Mouse (Mus musculus) urinary bladder, postnatal 25 days (tissue): ENCODE data around the gene Wbp1.
A peak's percentile ranks its signal among the peaks of the same experiment; 100 is the strongest.

ENCODE experiments used
- DNase-seq: peaks from one replicate; pipeline ENCODE4 v3.0.0; 2022; ENCODE audit warnings: low spot score

The Wbp1 gene

DNA sequence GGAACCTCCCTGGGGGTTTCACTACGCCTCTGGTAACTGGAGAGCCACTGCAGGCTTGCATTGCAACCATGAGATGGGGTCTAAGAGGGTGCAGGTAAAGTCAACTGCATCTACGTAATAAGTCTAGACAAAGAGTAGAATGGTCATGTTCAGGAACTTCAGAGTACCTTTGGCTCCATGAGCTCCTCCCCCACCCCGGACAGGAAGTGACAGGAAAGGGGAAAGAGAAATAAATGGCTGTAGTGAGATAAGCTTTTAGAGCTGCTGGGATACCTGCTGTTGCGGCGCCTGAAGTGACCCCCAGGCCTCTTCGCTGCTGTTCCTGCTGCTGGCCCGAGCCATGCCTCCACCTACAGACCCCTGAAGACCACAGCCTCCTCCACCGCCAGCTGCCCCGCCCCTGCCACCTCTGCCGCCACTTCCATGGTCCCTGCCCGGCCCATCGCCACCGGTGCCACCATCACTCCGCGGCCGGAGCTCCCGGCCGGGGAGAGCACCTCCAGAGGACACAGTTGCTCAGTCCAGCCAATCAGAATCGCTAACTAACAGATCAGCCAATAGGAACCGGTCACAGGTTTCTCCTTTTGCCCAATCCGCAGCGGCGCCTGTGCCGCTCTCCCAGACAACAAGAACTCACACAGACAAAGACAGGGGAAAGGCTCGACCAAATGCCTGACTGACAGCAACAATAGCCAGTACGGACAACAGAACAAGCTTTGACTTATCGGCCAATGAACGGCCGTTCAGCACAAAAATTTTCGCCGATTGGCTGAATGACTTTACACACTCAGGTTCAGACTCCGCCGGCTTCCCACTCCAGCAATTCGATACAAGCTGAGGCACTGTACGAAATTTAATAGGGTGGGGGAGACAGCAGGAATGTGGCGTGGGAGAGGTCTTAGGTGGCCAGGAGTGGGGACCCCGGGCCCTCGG, at the start of gene Wbp1:
TSS of gene Wbp1 (minus strand) at position 630 of the 933 bp plus-strand sequence.
- peak; percentile 80 for DNase-seq

DNA sequence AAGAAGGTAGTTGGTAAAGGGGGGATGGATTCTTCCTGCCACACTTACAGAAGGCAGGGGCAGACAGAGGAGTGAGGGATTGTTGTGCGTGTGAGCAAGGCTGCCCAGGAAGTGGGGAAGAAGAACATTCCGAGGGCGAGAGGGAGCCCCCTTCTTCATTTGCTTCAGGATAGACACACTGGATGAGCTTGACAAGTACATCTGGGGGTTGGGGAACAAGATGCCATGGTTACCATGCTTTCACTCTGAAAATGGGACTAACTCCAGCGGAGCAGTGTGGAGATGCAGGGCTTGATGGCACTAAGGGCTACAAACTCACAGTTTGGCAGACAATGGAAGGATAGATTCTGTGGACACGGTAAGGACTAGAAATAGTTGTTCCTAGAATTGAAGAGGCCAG, 49.7 kb upstream of the Wbp1 start:
- DNase-seq, result no peak

DNA sequence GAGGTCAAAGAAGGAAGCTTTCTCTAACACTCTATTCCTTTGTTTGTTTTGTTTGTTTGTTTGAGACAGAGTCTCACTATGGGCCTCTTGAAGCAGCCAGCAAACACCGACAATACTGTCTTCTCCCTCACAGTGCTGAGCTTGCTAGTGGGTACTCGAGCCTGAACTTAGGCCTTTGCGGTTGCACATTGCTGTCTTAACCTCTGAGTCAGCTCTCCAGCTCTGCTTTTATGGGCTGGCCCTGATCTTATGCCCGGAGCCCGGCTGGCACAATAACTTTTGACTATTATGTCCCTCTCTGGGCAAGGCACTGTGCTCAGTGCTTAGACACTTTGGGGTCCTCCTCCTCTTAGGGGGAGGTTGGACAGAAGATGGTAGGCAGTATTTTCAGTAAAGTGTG, 48.5 kb upstream of the Wbp1 start:
- no peak for DNase-seq

DNA sequence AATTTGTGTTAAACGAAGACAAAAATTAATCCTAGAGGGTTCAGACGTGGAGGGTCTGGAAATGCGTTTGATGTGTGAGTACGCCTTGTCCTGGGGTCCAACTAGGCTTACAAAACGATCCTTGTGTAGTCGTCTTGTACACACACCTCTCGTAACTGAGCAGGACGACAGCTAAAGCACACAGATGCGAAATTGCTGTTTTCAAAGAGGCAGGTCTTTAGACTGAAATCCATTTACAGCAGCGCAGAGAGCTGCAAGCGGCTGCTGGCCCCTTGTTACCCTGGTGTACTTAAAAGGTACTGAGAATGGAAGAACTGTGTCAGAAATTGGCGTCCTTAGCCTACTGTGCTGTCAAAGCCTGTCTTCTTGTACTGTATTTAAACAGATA, 44.9 kb upstream of the Wbp1 start:
- DNase-seq, result no peak

DNA sequence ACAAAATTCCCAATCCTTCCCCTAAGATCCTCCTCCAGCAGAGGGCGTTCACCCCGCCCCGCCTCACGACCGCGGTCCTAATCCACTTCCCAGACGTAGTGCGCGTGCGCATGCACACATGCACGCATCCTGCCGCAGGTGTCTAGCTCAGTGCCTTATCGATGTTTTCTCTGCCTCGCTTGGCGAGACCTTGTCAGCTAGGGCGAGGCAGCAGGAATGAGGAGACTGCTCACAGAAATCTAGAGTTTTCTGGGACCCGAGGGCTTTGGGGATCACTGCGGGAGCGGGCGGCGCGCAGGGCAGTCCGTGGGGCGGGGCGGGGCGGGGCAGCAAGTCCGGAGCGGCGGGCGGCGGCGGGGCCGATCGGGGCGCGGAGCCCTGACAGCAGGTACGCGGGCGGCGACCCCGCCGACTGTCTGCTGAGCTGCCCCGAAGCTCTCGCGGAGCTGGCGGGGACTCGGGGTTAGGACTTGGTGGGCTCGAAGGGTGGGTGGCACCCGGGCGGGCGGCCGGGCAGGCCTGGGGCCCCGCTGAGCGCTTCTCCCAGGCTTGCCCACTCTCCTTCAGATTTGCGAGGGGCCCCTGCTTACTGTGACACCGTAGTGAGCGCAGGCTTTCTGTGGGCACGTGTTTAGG, 44.4 kb upstream of the Wbp1 start, which contains the start of gene Dctn1:
TSS of gene Dctn1 (plus strand) at position 314 of the 636 bp plus-strand sequence.
- DNase-seq, result peak; percentile 97

DNA sequence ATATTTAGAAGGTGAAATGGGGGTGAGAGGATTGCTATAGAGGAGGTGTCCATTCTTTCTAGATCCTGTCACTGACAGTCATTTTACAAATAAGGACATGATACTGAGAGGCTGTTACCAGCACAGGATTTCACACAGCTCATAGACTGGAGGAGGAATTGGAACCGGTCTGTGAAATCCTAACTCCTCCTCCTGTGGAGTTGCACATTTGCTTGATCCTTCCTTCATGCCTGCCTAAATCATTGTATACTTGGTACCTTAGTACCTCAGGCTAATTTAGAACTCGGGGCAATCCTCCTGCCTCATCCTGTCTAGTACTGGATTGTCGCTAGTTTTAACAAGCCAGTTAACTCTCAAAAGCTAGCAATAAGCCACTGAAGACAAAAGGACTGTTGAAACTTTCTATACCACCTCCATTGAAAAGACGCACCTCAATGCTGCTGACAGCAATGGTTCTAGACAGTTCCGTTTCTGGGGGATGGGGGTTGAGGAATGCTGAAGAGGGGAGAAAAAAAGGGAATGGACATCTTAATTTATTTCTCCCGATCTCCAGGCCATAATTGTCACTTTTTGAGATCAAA, 43.8 kb upstream of the Wbp1 start:
- DNase-seq, result no peak

DNA sequence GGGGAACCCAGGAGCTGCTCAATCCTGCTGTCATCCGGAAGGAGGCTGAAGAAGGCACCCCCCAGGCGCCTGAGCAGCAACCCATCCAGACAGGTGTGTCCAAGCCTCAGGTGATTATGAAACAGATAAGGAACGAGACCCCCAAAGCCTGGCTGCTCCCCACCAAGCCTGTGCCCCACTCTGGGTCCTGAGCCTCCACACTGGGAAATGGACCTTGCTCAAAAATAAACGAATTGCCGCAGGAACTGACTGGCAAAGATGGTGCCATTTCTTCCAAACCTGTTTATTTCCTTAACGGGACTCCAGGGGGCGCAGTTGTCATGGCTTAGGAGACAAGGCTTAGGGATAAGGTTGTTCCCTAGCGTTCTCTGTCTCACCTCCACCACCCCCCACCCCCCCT, 41.3 kb upstream of the Wbp1 start:
- DNase-seq, result peak; percentile 63

DNA sequence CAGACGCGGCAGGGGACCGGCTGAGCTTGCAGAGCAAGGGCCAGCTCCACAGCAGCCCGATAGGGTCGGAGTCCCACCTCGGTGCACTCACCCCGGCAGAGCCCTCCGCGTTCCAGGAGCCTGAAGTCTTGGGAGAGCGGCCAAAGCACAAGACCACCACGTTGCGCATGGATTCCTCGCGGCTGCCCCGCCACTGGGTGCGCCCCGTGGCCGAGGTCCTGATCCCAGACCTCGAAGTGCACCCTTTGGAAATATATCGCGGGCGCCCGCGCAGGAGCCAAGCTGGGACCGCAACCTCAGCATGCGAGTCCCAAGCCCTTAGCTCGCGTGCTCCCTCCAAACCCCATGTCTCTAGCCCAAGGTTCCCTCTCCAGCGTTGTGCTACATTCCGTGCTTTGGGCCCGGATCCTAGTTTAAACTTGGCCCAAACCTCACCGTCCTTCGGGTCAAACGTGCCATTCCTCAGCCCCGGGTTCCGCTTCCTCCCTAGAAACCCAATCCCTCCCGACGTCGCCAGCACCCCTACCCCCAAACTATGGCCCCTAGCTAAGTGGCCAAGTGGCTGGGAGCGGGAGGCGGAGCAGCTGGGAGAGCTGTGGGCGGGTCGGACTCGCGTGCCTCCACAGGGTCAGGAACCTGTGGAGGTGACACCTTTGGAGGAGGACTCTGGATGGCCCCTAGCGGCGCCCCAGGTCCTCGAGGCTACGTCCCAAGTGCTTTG, 40.7 kb upstream of the Wbp1 start:
- peak; percentile 35 for DNase-seq

DNA sequence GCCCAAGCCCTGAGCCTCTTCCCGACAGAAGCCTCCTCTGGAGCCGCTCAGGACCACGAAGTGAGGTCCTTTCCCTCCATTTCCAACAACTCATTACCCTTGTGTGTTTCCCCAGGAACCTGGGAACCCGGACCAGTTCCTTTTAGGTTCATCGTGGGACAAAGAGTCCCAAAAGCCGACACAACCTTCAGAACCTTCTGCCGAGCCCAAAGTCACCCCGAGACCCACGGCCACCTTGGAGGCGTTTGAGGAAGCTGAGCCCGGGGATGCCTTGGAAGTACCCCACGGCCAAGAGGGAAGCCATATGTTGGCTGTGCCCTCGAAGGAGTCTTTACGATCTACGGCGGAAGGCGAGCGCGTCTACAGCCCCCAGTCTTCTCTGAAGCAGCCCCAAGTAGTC, 40.1 kb upstream of the Wbp1 start:
- no peak for DNase-seq

DNA sequence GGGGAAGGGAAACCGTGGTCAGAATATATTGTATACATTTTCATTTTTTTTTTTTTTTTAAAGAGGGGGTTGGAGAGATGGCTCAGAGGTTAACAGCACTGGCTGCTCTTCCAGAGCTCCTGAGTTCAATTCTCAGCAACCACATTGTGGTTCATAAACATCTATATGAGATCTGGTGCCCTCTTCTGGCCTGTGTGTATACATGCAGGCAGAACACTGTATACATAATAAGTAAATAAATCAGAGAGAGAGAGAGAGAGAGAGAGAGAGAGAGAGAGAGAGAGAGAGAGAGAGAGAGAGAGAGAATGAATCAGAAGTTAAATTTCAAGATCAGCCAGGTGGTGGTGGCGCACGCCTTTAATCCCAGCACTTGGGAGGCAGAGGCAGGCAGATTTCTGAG, 38.1 kb upstream of the Wbp1 start:
- DNase-seq, result peak; percentile 25

DNA sequence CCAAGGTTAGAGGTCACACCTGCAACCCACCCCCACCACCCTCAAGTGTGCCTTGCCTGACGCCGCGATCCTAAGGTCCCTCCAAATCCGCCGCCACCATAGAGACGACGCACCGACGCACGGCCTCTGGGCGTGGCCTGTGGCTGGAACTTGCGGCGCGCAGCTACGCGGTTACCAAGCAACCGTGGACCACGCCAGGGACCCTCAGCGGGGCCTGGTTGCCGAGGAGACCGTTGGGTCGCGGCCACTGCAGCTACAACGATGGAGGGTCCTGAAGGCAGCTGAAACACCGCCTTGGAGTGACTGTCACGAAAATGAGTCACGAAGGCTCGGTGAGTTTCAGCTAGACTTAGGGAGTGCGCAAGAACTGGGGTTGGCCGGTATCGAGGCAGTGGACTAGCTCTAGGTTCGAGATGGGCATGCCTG, 34.9 kb upstream of the Wbp1 start, which contains the start of the genes Wdr54 and 1700003E16Rik:
TSS of gene Wdr54 (minus strand) at position 139 of the 426 bp plus-strand sequence.
TSS of gene 1700003E16Rik (plus strand) at position 146 of the 426 bp plus-strand sequence.
- peak; percentile 42 for DNase-seq

DNA sequence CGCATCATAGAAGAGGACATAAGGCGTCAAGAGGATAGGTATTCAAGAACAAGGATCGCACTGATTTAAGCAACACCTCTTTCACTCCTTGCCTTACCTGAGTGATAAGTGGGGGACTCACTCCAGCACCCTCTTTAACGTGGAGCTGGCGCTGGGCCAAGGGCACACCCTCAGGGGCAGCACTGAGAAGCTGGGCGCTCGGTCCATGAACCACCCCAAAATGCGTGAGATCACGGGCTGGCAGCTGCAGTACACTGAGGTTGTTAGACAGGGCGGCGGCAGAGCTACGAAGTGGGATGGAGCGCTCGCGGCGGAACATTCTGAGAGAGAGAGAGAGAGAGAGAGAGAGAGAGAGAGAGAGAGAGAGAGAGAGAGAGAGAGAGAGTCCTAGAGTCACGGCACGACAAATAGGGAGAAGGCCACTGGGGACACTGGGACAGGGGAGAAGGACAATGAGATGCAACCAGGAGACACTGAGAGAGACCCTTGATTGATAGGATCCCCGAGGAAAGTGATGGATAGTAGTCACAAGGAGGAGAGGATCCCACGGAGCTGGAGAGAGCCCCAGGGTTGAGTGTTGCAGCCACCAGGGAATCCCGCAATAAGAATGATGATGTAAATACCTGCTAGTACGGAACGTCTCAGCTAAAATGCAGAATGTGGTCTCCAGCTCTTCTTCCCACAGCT, 34.3 kb upstream of the Wbp1 start:
- DNase-seq, result peak; percentile 24

DNA sequence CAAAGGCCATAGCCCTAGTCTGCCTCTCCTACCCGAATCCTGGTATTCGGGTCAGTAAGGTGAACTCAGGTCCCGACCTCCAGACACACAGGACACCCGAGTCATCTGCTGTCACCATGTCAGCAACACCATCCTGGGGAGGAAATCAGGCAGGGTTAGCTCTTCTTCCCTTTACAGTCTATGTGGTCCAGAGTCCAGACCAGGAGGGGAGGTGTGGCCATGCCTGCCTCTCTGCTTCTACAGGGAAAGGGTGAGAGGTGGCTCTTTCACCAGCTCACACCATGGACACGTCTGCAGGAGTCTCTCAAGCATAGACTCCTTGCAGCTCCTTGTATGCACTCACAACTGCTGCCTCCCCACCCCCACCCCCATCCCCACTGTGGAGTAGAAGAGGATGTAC, 32.1 kb upstream of the Wbp1 start:
- no peak for DNase-seq

DNA sequence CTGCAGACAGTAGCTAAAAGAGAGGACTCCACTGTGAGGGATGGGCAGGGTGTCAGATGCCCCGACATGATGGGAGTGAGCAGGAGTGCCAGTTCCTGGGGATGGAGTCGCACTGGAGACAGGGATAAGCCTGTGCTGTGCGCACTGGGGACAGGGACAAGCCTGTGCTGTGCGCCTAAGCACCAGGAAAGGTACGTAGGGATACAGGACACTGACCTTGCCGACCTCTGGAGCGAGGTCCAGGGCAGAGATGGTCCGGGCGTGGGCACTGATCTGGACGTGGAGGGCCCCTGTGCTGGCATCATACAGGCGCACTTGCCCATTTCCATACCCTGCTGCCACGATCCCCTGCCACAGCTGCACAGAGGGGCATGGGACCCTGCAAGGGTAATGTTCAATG, 31.7 kb upstream of the Wbp1 start:
- DNase-seq, result no peak

DNA sequence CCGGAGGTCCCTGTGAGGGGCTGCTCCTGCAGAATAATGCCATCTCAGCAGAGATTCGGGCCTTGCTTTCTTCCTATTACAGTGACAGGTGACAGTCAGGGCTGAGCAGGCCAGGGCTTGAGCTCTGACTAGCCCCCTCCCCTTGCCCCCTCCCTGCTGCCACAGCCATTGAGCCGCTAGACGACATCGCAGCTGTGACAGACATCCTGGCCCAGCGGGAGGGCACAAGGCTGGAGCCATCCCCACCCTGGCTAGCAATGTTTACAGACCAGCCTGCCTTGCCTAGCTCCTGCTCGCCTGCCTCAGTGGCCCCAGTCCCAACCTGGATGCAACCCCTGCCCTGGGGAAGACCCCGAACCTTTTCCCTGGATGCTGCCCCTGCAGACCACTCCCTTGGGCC, 30.4 kb upstream of the Wbp1 start:
- DNase-seq, result no peak

DNA sequence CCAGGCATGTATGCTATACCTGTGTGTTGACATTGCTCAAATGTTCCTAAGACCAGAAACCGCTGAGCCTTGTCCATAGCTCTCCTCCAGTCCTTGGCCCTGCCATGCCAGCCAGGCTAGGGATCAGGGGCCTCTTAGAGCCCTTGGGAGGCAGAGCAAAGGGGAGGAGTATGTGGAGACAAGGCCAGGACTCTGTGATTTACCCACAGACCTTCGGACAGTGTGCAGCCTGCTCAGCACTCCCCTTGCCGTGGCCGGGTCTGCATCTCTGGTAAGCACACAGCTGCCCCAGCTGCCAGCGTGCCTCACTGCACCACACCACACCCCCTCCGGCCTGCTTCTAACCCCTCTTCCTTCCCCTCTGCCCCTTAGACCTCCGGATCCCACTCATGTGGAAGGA, 25.9 kb upstream of the Wbp1 start:
- no peak for DNase-seq

DNA sequence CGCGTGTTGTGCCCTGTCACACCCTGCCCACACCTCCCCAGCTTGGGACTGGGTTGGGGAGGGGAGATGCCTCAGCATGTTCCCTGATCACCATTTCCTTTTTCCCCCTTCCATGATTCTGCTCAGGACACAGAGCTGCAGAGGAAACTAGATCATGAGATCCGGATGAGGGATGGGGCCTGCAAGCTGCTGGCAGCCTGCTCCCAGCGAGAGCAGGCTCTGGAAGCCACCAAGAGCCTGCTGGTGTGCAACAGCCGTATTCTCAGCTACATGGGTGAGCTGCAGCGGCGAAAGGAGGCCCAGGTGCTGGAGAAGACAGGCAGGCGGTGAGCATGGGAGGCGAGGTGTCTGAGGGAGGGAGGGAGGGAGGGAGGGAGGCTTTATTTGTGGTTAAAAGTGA, 24.4 kb upstream of the Wbp1 start:
- no peak for DNase-seq

DNA sequence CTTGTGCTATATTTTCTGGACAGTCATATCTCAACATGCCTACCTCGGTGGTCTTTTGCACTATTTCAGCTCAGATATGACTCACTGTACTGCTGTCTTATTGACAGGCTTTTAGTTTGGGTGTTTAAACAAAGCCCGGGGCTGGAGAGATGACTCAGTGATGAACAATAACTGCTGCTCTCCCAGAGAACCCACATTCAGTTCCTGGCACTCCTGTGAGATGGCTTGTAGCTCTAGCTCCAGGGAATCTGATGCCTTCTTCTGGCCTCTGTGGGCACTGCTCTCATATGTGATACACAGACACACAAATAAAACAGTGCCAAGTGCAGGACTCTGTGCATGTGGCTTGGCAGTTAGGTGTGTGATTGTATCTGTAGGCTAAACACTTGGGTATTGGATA, 23.9 kb upstream of the Wbp1 start:
- no peak for DNase-seq

DNA sequence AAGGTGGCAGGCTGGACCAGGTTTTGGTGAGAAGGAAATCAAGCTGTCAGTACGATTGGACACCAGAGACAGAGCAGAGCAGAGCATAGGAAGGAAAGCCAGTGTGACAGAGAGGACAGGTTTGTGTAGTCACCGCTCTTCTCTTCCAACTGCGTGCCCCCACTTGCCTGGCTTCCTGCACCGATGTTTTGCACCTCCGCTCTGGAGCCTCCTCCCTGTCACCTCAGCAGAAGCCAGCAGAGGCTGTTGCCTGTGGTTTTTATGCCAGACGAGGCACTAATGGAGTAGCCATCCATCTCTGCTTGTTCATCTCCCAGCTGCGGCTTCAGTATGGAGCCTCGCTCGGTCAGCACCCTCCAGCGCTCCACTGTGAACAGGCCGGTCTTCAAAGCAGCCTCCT, 21.5 kb upstream of the Wbp1 start:
- DNase-seq, result no peak

DNA sequence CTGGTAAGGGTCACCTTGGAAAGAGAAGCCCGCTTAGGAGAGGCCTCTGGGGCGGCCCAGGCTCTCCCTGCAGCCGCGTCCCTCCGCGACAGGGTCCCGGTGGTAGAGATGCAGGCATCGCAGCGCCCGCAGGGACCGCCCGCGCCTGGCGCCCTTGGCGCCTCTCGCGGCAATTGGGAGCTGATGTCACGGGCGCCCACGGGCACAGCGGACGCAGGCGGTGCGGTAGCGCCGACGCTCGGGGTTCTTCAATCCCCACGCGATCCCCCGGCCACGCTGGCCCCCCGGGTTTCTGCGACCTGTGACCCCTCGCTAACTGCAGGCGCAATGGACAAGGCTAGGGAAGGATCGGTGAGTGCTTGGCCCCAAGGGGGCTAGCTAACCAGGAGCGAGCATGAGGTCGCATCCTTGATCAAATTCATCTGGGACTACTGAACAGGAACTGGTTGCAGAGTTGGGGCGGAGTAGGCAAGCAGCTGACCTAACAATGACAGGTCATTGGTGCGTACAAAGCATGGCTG, 20.9 kb upstream of the Wbp1 start:
- no peak for DNase-seq

DNA sequence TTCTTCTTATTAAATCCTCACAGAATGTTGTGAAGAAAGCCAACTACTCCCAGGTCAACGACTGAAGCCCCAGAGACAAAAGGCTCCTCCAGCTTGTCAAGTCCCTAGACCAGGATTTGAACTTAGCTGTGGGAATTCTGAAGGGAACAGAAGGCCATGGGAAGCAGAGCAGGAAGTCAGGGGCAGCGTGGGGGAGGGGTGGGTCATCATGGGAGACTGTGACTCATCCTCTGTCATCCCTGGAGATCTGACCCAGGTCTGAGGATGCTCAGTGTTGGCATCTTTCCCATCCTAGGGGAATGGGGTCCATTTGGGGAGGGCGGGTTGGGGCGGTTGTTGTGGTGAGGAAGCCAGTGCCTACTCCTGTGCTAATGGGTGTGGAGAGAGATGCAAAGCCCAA, 20.3 kb upstream of the Wbp1 start:
- DNase-seq, result no peak
